Mouse (Mus musculus): ENCODE results near the gene Zfp688. TPM values are rescaled to one million over a fixed set of nuclear protein-coding genes. Genes with fewer than 3 reads are reported as not detected.
A peak's percentile ranks its signal among the peaks of the same experiment; 100 is the strongest.
"Not testable (repeated sequence)": the region's sequence is repeated elsewhere in the genome, so short reads cannot be mapped to it uniquely, and the experiment has no call there.

The Zfp688 gene
- total RNA-seq, 2 experiments from 2014 or later, result 11.4 to 11.7 TPM

DNA sequence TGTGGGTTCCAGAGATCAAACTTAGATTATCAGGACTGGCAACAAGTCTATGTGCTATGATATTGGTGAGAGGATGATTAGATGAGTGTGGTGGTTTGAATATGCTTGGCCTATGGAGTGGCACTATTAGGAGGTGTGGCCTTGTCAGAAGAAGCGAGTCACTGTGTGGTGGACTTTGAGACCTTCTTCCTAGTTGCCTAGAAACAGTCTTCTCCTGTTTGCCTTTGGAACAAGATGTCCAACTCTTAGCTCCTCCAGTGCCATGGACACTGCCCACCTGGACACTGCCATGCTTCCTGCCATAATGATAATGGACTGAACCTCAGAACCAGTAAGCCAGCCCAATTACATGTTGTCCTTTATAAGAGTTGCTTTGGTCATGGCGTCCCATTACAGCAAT lies 4.0 kb upstream of the Zfp688 start:
- intact Hi-C loops (cut with DNase I), result no loop called here

DNA sequence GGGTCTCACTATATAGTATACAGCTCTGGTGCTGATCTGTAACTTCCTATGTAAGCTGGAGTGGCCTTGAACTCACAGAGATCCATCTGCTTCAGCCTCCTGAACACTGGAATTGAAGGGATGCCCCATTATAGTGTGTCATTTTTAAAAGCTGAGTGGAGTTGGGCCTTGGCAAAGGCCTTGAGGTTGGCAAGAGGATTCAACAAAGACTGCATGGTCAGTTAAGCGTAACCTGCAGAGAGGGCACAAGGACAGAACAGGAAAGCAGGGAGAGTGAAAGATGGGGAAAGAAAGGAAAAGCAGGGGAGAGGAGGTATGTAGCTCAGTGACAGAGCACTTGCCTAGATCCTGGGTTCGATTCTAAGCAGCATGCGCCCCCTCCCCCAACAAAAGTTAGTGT lies 3.4 kb upstream of the Zfp688 start:
- DNase-seq (ENCODE audit: low spot score in 2 of 2), result no peak
- intact Hi-C loops (cut with DNase I), result no loop called here

More for the DNA sequence above, 4.0 kb upstream of the Zfp688 start:
- DNase-seq (ENCODE audit: low spot score in 2 of 2), result no peak

DNA sequence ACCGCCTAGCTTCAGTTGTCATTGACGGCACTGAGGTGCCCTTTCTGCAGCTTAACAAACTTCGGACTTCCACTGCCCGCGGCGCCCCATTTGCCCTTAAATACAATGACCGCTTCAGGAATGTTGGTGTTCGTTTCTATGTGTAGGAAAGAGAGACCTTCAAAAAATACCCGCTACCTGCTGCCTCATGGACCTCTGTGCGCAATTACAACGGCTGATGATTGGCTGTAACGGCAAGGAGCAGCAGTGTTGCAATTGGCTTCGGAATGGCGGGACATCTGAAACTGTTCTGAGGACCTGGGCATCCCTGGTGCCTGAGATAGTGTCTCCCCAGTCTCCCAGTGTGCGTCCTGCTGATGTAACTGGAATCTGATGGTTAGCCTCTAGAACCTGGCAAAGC lies 379 bp upstream of the Zfp688 start:
- DNase-seq (ENCODE audit: low spot score in 2 of 2), result peak; percentile 42 to 57
- intact Hi-C loops (cut with DNase I), result no loop called here

DNA sequence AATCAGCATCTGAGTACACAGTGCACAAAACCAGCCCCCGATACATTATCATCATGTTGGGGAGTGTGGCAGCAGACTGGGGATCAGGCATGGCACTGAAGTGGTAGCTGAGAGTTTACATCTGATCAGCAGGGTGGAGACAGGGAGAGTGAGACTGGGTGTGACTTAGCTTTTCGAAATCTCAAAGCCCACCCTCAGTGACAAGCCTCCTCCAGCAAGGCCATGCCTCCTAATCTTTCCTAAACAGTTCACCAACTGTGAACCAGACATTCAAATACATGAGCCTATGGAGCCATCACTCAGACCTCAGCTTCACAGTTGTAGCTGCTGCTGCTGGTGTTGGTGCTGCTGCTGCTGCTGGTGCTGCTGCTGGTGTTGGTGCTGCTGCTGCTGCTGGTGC lies 10.4 kb downstream of the Zfp688 start:
- intact Hi-C loops (cut with DNase I), result no loop called here
- no peak for DNase-seq (ENCODE audit: low spot score in 2 of 2)

DNA sequence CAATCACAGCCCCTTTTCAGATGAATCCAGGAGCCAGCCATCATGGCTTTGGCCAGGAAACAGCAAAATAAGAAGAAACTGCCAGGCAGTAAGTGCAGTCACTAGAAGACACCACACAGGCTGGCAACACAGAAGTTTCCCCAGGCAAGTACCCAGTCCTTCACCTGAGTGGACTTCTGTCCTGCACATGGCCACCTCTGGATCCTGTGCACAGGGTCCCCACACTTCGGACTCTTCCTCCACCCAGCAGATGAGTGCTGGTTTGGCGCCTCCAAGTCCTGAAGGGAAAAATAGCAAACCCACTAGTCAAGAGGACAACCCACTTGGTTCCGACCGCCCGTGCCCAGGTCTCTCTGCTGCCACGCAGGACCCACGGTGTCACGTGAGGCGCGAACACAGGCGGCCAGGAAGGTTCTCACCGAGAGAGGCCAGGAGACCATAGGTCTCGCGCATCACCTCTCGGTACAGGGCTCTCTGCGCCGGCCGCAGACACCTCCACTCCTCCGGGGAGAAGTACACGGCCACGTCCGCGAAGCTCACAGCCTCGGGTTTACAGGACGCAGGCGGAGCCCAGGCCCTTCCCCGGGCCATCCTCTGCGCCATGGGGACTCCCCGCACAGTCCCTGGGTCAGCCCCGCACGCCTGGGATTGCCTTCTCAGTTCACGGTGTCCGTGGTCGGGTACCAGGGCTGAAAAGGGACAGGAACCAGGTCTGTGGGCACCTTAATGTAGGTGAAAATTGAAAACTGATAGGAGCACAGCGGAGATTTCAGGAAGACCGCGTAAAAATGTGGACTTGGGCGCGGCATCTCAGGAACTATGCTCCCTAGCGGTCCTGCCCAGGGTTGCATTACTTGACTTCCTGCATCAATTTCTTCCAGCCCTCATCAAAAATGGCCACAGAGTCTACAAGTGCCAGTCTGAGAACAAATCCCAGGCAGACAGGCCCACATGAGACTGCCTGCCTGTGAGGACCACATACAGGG lies 15.6 kb downstream of the Zfp688 start, which contains the start of gene Zfp764:
Zfp764 (minus strand) TSS at position 821 of the 986 bp plus-strand sequence.
- intact Hi-C loops (cut with DNase I), result not testable (repeated sequence)
- peak; percentile 89 to 92 for DNase-seq (ENCODE audit: low spot score in 2 of 2)

DNA sequence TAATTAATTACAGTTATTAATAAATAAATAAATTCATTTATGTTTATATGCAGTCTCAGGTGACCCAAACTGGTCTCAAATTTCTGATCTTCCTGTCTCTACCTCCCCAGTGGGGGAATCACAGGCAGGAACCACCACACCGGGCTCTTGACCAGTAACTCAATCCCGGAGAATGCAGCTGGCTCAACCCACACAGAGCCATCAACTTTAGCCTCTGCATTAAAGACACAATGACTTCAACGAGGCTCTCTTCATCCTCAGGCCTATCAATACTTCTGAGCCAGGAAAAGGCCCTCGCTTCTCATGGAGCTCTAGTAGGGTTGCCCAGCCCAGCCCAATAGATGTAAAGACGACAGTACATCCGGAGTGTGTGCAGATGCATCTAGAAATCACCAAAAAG lies 17.8 kb downstream of the Zfp688 start:
- intact Hi-C loops (cut with DNase I); DNase-seq (ENCODE audit: low spot score in 2 of 2): not testable (repeated sequence)

DNA sequence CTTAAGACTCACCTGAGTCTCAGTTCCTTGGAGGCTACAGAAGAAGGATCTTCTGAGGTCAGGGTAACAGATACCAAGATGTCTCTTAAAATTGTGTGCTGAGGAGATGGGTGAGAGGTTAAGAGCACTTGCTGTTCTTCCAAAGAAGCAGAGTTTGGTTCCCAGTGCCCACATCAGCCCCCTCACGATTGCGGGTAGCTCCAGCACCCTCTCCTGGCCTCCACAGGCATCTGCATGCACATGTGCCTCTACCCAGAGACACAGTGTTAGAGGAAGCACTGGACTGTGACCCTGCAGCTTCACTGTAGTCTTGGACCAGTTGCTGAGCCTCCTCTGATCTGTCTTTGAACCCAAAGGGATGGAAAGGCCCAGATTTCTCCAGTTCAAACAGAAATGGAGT lies 18.9 kb downstream of the Zfp688 start:
- intact Hi-C loops (cut with DNase I), result no loop called here
- no peak for DNase-seq (ENCODE audit: low spot score in 2 of 2)

DNA sequence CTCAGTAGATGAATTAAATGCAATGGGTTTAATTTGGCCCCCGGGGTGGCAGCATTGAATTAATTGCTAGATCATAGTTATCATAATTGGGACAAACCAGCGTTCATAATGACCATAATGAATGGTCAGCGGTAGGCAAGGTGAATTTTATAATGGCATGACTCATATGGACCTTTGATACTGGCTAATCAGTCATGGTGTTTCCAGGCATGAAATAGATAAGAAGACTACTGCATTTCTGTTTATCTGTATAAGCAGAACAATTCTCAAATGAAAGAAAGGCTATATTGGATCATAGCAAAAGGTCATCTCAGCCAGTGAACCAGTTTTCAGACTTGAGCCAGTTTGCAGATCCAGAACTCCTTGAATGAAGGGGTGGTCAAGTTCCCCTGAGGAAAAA lies 21.5 kb downstream of the Zfp688 start:
- intact Hi-C loops (cut with DNase I), result no loop called here
- DNase-seq (ENCODE audit: low spot score in 2 of 2), result no peak

DNA sequence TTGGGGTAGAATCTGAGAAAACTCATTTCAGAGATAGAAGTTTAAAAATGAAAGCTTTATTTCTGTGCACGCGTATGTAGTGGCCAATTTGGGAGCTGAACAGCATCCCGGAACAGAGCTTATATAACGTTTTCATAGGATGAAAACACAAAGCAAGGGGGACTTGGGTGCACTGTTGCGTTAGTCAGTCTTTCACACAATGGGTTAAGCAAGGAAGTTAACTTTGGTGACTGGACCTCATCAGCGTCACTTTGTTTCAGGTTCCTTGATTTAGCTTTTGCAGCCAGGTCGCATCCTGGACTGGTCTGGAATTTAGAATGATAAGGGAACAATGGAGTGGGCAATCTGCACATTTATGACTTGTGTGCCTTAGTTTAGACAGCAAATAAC lies 27.9 kb downstream of the Zfp688 start:
- no peak for DNase-seq (ENCODE audit: low spot score in 2 of 2)
- intact Hi-C loops (cut with DNase I), result no loop called here

DNA sequence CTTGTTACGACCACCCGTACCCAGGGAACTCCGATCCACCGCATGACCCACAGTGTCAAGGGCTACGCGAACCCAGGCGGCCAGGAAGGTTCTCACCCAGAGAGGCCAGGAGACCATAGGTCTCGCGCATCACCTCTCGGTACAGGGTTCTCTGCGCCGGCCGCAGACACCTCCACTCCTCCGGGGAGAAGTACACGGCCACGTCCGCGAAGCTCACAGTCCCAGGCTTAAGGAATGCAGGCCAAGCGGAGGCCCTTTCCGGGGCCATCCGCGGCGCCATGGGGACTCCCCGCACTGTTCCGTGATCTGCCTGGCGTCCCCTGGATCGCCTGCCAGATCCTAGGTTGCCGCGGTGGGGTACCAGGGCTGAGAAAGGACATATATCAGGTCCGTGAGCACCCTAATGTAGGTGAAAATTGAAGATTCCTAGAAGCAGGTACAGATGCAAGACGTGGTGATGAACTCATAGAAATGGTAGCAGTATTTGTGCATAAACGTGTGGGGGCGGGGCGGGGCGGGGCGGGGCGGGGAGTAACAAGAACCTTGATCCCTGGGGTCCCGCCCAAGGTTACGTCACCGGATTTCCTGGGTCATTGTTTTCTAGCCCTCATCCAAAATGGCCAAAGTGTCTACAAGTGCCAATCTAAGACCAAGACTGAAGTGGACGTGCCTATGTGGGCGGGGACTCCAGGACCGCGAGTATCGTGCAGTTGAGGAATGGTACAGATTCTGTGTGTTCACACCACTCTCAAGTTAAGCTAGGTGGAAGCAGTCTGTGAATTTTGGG lies 28.5 kb downstream of the Zfp688 start, which contains the start of gene E430018J23Rik:
E430018J23Rik (minus strand) TSS at position 473 of the 787 bp plus-strand sequence.
- DNase-seq (ENCODE audit: low spot score in 2 of 2), result peak; percentile 98
- intact Hi-C loops (cut with DNase I), result no loop called here

DNA sequence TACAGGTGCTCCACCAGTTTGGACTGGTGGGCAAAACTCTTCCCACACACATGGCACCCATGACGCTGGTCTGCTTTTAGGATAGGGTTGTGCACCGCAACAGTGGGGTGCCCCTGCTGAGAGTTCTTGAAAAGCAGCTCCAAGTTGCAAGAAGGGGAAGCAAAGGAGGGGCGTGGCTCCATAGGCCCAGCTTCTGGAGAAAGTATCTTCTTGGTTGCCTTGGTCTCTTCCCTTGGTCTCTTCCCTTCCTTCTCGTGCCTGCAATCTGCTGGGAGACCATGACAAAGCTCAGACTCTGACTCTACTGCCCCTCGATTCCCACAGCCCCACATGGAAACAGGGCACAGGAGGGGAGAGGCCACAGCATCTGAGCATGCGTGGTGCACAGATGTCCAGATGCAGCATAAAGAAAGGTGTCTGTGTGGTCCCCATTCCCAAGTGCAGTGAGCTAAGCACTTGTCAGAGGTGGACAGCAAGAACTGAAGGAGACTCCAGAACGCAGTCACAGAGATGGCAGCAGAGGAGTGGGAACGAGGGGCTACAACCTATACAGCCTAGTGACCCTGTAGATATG lies 29.5 kb downstream of the Zfp688 start:
- DNase-seq (ENCODE audit: low spot score in 2 of 2), result no peak
- intact Hi-C loops (cut with DNase I), result no loop called here

DNA sequence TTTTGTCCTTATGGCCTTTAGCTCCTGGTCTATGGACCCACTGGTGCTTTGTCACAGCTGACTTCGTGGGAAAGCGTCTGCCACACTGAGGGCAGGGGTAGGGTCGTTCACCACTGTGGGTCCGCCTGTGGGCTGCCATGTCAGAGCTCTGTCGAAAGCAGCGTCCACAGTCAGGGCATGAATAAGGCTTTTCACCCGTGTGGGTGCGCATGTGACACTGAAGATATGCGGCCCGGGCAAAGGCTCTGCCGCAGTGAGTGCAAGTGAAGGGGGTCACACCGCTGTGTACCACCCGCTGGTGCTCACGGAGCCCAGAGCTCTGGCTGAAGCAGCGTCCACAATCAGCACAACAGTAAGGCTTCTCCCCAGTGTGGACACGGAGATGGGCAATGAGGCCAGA lies 30.3 kb downstream of the Zfp688 start:
- no peak for DNase-seq (ENCODE audit: low spot score in 2 of 2)
- intact Hi-C loops (cut with DNase I), result no loop called here

DNA sequence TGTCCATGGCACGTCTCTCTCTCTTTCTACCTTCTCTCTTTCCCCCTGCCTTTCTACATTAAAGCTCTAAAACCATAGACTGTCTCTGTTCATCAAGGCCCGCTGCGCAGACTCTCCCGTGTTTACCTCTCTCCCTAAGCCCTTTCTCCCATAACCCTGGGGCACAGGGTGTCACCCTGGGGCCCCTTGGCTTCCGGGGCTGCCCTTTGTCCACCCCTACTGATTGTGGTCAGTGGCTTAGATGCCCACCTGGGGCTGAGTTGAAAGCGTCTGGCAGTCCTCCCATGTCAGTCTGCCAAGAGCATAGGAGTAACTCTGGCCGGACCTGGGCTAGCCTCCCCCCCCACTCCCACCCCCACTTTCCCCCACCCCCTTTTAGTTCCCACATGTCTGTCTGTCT lies 31.6 kb downstream of the Zfp688 start:
- intact Hi-C loops (cut with DNase I), result no loop called here
- no peak for DNase-seq (ENCODE audit: low spot score in 2 of 2)

DNA sequence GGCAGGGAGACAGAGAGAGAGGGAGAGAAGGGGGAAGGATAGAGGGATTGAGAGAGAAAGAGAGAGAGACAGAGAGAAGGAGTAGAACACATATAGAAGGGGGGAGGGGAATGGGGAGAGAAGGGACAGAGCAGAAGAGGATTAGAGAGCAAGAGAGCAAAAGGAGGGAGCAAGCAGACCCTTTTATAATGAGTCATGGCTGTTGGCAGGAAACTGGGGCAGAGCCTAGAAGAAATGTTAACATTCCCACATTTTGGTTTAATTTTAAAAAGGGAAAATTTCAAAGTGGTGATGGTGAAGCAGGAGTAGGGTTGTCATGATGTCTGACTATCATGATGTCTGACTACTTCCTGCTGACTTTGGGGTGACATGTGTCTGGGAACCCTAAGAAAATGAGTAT lies 33.7 kb downstream of the Zfp688 start:
- DNase-seq (ENCODE audit: low spot score in 2 of 2), result not testable (repeated sequence)

DNA sequence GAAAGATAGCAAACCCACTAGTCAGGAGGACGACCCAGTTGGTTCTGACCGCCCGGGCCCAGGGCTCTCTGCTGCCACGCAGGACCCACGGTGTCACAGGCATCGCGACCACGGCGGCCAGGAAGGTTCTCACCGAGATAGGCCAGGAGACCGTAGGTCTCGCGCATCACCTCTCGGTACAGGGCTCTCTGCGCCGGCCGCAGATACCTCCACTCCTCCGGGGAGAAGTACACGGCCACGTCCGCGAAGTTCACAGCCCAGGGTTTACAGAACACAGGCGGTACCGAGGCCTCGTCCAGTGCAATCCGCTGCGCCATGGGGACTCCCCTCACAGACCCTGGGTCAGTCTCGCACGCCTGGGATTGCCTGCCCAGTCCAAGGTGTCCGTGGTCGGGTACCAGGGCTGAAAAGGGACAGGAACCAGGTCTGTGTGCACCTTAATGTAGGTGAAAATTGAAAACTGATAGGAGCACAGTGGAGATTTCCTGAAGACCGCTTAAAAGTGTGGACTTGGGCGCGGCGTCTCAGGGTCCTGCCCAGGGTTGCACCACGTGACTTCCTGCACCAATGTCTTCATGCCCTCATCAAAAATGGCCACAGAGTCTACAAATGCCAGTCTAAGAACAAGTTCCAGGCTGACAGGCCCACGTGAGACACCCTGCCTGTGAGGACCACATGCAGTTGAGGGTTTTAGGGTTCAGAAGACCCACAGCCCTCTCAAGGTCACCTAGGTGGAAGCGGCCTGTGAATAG lies 35.1 kb downstream of the Zfp688 start, which contains the start of gene 9130019O22Rik:
9130019O22Rik (minus strand) TSS at position 526 of the 752 bp plus-strand sequence.
- peak; percentile 94 for DNase-seq (ENCODE audit: low spot score in 2 of 2)
- intact Hi-C loops (cut with DNase I), result no loop called here

More for the DNA sequence above, 33.7 kb downstream of the Zfp688 start:
- intact Hi-C loops (cut with DNase I), result not testable (repeated sequence)

DNA sequence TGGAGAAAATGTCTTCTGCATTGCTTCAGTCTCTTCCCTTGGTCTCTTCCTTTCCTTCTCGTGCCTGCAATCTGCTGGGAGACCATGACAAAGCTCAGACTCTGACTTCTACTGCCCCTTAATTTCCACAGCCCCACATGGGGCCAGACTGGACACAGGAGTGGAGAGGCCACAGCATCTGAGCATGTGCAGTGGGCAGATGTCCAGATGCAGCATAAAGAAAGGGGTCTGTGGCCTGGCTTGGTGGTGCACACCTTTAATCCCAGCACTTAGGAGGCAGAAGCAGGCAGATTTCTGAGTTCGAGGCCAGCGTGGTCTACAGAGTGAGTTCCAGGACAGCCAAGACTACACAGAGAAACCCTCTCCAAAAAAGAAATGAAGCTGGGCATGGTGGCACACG lies 36.3 kb downstream of the Zfp688 start:
- intact Hi-C loops (cut with DNase I); DNase-seq (ENCODE audit: low spot score in 2 of 2): not testable (repeated sequence)

DNA sequence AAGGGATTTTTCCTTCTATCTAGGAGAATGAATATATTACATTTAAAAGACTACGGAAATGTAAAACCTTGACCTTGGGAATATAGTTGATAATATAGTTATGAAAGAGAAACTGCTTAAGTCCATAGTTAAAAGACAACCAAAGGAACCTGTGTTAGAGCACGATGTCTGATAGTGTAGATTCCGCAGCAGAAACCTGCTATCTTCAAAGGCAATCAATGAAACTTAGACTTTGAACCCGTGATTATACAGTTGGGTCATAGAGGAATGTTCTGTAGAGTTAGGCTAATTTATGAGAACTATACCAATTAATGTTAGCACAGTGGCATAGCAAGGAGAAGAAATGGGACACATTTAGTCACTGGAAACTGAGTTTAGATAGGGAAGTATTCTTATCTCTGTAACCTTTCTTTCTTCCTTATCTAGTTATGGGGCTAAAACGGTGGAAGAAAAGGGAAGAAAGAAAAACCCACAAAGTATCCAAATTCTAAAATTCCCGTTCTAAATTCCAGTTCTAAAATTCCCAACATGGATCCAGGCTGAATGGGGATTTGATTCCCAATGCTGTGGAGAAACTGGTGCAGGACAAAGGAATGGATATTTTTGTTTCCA lies 43.5 kb downstream of the Zfp688 start:
- DNase-seq (ENCODE audit: low spot score in 2 of 2), result no peak
- intact Hi-C loops (cut with DNase I), result no loop called here

Data from left cerebral cortex, postnatal 14 days (tissue).